Mouse (Mus musculus) embryonic facial prominence, embryonic 13.5 days (tissue): ENCODE results near the gene Taf6l. TPM values are rescaled to one million over a fixed set of nuclear protein-coding genes. Genes with fewer than 3 reads are reported as not detected.
A peak's percentile ranks its signal among the peaks of the same experiment; 100 is the strongest.

Source experiments
- ATAC-seq: fragments of 200-750 bp; cut with Nextera tagmentation; 2 replicates; pipeline ENCODE4 v1.8.0; 2017; ENCODE audit warnings: low read depth; ENCODE audit not compliant: insufficient number of reproducible peaks, insufficient read depth, low FRiP score, low TSS enrichment
- H3K27ac ChIP-seq: fragments of 300-500 bp; sonication (generic); 2 replicates; pipeline ENCODE4 v1.5.1; 2015; ENCODE audit warnings: moderate library complexity, mild to moderate bottlenecking, inconsistent platforms
- H3K27me3 ChIP-seq: fragments of 300-500 bp; sonication (generic); 2 replicates; pipeline ENCODE4 v1.6.1; 2015; ENCODE audit warnings: mild to moderate bottlenecking, inconsistent platforms
- H3K36me3 ChIP-seq: fragments of 300-500 bp; sonication (generic); 2 replicates; pipeline ENCODE4 v1.6.1; 2015; ENCODE audit warnings: mild to moderate bottlenecking, inconsistent platforms
- H3K4me1 ChIP-seq: fragments of 300-500 bp; sonication (generic); 2 replicates; pipeline ENCODE4 v1.6.1; 2015; ENCODE audit warnings: inconsistent platforms
- H3K4me2 ChIP-seq: fragments of 300-500 bp; sonication (generic); 2 replicates; pipeline ENCODE4 v1.6.1; 2015; ENCODE audit warnings: moderate library complexity, mild to moderate bottlenecking, inconsistent platforms
- H3K4me3 ChIP-seq: fragments of 300-500 bp; sonication (generic); 2 replicates; pipeline ENCODE4 v1.5.1; 2015; ENCODE audit warnings: mild to moderate bottlenecking, inconsistent platforms
- H3K9ac ChIP-seq: fragments of 300-500 bp; sonication (generic); 2 replicates; pipeline ENCODE4 v1.6.1; 2015; ENCODE audit warnings: mild to moderate bottlenecking, inconsistent platforms
- H3K9me3 ChIP-seq: fragments of 300-500 bp; sonication (generic); 2 replicates; pipeline ENCODE4 v1.6.1; 2016; ENCODE audit warnings: inconsistent platforms
- WGBS: fragments of 180-500 bp; shearing (Covaris S2); methylation state at CpG from one replicate; pipeline ENCODE4 v1.1.7; 2015; ENCODE audit warnings: mixed read lengths; 5-methylcytosine and 5-hydroxymethylcytosine counted together
- polyA plus RNA-seq: library from polyadenylated mRNA; unstranded; fragments of >200 nt; fragmentation: Nextera tagmentation; extraction: Ambion mirVana; gene quantifications from 2 replicates; pipeline ENCODE4 v1.2.1, GENCODE M21; 2015

Taf6l gene
- polyA plus RNA-seq, 1 experiment from 2014 or later = 35.6 TPM

DNA sequence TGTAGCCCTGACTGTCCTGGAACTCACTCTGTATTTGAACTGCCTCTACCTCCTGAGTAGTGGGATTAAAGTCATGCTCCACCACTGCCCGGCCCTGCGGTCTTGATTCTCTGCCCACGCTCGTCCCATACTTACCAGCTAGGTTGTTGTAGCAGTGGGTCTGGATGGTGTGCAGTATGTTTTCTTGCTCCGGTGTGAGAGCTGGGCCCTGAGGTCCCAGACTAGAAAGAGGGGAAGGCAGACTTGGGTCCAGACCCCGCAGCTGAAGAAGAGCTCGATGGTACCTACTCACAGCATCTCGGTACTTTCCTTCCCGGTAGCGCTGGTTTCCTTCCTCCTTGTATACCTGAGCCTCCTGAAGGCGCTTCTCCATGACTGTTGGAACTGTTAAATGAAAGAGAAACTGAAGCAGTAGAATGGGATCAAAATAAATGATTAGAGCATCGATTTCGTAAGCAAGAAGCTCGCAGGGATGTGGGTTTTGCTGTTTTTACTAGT is 32.1 kb upstream of the Taf6l start:
- Histone ChIP-seq H3K27ac (peak overlapping the region; percentile 100), H3K4me2 (peak overlapping the region; percentile 97), H3K36me3 (peaks cover 37% of the 10 kb centered on the region), H3K9ac (peak overlapping the region; percentile 91), H3K4me3 (peak overlapping the region; percentile 100), H3K9me3 (no peaks in the 10 kb centered on the region), H3K27me3 (no peaks in the 10 kb centered on the region), H3K4me1 (peaks cover 45% of the 10 kb centered on the region)
- 26% methylated on average over 14 of the region's 14 CpGs for WGBS
- no peak for ATAC-seq

DNA sequence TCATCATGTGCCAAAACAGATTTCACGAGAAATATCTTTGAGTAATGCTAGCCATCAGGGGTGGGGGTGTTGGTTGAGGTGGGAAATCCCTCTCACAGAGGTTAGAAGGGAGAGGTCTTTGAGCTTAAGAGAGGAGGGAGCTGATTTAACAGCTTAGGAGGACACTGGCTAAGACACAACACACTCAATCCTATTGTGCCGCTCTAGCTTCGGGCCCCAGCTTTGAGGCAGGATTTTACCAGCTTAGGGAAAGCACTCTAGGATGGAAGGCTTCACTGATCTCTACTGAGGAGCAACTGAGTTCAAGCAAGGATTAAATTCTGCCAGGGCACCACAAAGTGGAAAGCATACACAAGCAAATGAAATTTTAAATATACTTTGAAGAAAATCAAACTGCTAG is 30.8 kb upstream of the Taf6l start:
- Histone ChIP-seq H3K36me3 (peaks cover 43% of the 10 kb centered on the region), H3K9me3 (no peaks in the 10 kb centered on the region), H3K27ac (no peak overlapping the region), H3K4me1 (peaks cover 32% of the 10 kb centered on the region), H3K27me3 (no peaks in the 10 kb centered on the region), H3K4me2 (peak overlapping the region; percentile 97), H3K9ac (peak overlapping the region; percentile 62), H3K4me3 (peak overlapping the region; percentile 7; the same call in 1 of the 2 replicates)
- ATAC-seq = no peak
- 76% methylated on average over 3 of the region's 3 CpGs for WGBS

DNA sequence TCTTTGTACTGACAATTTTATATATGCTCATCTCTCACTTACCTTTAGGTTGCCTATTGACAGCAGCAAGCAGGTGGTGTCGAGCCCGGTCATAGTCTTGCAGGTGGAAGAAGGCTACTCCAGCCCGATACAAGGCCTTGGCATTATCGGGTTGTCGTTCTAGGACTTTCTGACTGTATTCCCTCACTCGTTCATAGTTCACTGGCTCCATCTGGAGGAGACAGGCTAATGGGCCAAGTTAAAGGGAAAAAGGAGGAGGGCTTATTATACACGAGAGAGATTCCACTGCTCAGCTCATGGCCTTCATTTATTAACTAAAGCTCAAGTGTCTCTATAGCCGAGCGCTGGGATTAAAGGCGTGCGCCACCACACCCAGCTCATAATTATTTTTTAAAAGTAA is 29.6 kb upstream of the Taf6l start:
- Histone ChIP-seq H3K4me2 (no peak overlapping the region), H3K4me1 (peaks cover 27% of the 10 kb centered on the region), H3K4me3 (no peak overlapping the region; the same call in 1 of the 2 replicates), H3K9ac (0 out of 2 replicates have a peak overlapping the region, but pooled peaks have one; percentile 36), H3K9me3 (no peaks in the 10 kb centered on the region), H3K27ac (no peak overlapping the region), H3K27me3 (no peaks in the 10 kb centered on the region), H3K36me3 (peaks cover 53% of the 10 kb centered on the region)
- ATAC-seq = no peak
- WGBS = 76% methylated on average over 11 of the region's 11 CpGs

DNA sequence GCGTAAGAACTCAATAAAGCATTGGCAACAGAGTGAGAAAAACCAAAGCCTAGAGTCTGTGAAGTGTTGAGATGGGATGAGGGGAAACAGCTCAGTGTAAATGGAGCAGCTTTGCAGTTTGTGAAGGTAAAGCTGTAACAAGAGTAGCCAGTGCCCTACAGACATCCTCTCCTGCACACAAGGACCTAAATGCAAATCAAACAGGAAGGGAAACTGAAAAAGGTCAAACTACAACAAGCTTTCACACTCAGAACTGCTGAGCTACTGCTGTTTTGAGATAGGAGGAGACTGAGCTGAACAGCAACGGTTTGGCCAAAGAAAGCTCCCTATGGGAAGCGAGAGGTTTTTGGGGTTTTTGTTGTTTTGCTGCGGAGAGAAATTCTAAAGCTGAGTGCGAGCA is 20.6 kb upstream of the Taf6l start:
- ATAC-seq = no peak
- no peak overlapping the region for H3K4me3 ChIP-seq
- 95% methylated on average over 5 of the region's 5 CpGs for WGBS
- H3K4me2 ChIP-seq = no peak overlapping the region
- no peaks in the 10 kb centered on the region for H3K9me3 ChIP-seq
- no peak overlapping the region for H3K27ac ChIP-seq
- peaks cover 10% of the 10 kb centered on the region for H3K4me1 ChIP-seq
- no peaks in the 10 kb centered on the region for H3K27me3 ChIP-seq
- no peak overlapping the region for H3K9ac ChIP-seq
- peaks cover 71% of the 10 kb centered on the region for H3K36me3 ChIP-seq

DNA sequence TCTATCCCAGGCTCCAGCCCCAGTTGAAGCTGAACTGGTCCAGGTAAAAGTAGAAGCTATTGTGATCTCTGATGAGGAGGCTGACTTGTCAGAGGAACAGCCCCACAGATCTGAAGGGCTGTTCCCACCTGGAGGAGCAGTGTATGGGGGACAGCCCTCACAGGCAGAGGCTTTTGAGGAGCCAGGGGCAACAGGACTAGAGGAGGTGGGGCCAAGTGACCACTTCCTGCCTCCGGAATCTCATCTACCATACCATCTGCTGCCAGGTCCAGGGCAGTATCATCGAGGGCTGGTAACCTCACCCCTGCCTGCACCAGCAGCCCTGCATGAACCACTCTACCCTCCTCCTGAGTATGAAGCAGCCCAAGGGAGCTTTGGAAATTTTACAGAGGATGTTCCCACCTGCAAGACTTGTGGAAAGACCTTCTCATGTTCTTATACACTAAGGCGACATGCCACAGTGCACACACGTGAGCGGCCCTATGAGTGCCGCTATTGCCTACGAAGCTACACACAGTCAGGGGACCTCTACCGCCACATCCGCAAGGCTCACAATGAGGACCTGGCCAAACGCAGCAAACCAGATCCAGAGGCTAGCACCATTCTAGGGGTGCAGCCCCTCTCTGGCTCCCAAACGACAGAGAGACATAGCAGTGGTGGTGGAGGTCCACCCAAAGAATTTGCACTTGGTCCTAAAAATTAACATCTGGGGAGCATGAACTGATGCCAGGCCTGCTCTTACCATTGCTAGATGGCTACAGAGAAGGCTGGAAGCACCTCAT is 17.9 kb upstream of the Taf6l start:
- ATAC-seq = no peak
- Histone ChIP-seq H3K27ac (no peak overlapping the region), H3K9me3 (no peaks in the 10 kb centered on the region), H3K4me2 (no peak overlapping the region), H3K36me3 (peaks cover 50% of the 10 kb centered on the region), H3K27me3 (no peaks in the 10 kb centered on the region), H3K4me1 (peaks cover 13% of the 10 kb centered on the region), H3K9ac (no peak overlapping the region), H3K4me3 (no peak overlapping the region)
- WGBS = 94% methylated on average over 11 of the region's 11 CpGs

DNA sequence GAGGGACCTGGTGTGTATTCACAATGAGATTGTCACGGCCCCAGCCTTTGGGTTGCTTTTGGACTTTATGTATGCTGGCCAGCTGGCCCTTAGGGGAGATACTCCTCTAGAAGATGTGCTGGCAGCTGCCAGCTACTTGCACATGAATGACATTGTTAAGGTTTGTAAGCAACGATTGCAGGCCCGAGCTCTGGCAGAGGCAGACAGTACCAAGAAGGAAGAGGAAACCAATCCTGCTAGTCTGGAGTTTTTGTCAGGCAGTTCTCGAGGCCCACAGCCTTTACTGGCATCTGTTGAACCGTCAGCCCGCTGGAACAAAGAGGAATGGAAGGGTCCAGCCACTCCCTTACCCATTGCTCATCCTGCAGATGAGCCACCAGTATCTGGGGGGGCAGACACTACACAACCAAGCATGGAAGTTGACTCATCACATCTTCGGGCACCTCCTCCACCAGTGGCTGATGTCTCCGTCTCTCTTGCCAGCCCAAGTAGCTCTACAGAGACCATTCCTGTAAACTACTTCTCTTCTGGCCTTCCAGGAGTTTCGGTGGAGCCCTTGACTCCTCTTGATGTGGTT is 17.1 kb upstream of the Taf6l start:
- Histone ChIP-seq H3K4me3 (peak overlapping the region; percentile 63), H3K4me1 (peaks cover 16% of the 10 kb centered on the region), H3K9me3 (no peaks in the 10 kb centered on the region), H3K27me3 (no peaks in the 10 kb centered on the region), H3K36me3 (peaks cover 45% of the 10 kb centered on the region), H3K9ac (peak overlapping the region; percentile 64; the same call in 1 of the 2 replicates), H3K27ac (peak overlapping the region; percentile 91), H3K4me2 (peak overlapping the region; percentile 77)
- ATAC-seq = no peak
- 89% methylated on average over 9 of the region's 9 CpGs for WGBS

DNA sequence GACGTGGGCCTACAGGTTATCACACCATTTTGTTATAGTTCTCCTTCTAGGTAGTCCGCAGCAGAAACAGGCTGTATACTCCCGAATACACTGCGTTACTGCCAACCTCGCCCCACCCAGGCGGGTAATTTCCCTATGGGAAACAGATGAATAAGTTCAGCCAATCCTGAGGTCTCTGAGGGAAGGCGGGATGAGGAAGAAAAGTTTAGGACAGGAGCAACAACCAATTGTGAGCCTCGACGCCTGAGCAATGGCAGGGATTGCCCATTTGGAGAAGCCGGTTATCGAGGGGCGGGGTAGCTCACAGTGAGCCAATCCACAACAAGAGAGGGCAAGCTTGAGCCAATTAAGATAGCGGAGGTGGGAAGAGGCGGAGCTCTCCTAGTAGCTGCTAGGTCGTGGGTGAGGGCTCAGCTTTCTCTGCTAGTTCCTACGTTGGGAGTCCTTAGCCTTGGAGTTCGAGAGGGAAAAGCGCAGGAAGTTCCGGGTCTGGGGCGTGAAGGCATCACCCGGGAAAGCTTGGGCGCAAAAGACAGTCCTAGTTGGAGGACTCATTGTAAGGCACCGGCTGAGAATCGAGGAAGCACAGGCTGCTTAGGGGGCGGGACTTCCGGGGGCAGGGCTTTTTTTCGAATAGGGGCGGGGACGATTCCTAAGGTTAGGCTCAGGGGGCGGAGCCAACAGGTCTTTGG is 16.1 kb upstream of the Taf6l start, which contains the start of gene Zbtb3:
Gene Zbtb3 (plus strand): TSS at position 426 of the 692 bp plus-strand sequence.
- Histone ChIP-seq H3K9ac (peak within 1 kb of the TSS; percentile 64), H3K4me2 (peak within 1 kb of the TSS; percentile 77), H3K4me3 (peak within 1 kb of the TSS; percentile 63), H3K9me3 (no peaks in the 10 kb centered on the region), H3K27ac (peak within 1 kb of the TSS; percentile 91), H3K4me1 (peaks cover 23% of the 10 kb centered on the region), H3K36me3 (peaks cover 35% of the 10 kb centered on the region), H3K27me3 (no peaks in the 10 kb centered on the region)
- under 1% methylated on average over 30 of the region's 30 CpGs for WGBS
- ATAC-seq = peak; percentile 98

DNA sequence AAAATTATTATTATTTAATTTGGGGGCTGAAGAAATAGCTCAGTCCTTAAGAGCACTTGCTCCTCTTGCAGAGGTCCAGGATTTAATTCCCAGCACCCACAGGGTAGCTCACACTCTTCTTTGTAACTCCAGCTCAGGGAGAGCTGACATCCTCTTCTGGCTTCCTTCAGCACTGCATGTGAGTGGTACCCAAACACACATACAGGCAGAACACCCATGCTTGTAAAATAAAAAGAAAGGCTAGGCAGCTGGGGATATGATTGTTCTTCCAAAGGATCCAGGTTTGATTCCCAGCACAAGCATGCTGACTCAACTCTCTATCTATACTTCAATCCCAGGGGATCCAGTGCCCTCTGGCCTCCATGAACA is 12.7 kb upstream of the Taf6l start:
- H3K4me2 ChIP-seq = peak overlapping the region; percentile 92
- H3K27me3 ChIP-seq = no peaks in the 10 kb centered on the region
- ATAC-seq = no peak
- no peak overlapping the region for H3K27ac ChIP-seq
- H3K9ac ChIP-seq = no peak overlapping the region
- H3K4me3 ChIP-seq = peak overlapping the region; percentile 84
- H3K9me3 ChIP-seq = no peaks in the 10 kb centered on the region
- peaks cover 25% of the 10 kb centered on the region for H3K4me1 ChIP-seq
- peaks cover 21% of the 10 kb centered on the region for H3K36me3 ChIP-seq

DNA sequence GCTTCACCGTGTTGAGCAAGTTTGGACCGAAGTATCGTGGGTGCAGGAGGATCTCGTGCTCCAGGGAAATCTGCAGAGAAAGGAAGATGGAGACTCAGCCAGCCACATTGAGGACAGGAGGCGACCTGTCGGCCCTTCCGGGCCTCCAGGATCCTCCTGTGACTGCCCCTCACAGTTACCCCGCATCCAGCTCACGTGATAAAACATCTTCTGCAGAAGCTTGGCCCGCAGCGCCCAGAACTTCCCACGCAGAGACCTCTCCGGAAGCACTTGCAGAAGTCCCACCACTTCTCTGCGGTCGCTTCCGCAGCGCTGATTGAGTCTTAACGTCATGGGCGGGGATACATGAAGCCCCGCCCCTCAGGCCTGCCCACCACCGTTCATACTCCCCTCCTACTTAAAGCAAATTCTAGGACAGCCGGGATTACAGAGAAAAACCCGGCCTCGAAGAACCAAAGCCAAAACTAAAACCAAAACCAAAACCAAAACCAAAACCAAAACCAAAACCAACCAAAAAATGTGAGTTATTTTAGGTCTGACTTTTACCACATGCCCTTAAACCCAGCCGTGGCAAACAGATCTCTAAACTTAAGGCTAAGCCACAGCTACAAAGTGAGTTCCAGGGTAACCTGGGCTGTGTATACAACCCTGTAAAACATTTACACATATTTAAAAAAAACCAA is 12.2 kb upstream of the Taf6l start, which contains the start of gene Polr2g:
Gene Polr2g (minus strand): TSS at position 314 of the 683 bp plus-strand sequence.
- Histone ChIP-seq H3K4me1 (peaks cover 25% of the 10 kb centered on the region), H3K9ac (peak within 1 kb of the TSS; percentile 86), H3K4me2 (peak within 1 kb of the TSS; percentile 92), H3K4me3 (peak within 1 kb of the TSS; percentile 84), H3K36me3 (peaks cover 24% of the 10 kb centered on the region), H3K27me3 (no peaks in the 10 kb centered on the region), H3K9me3 (no peaks in the 10 kb centered on the region), H3K27ac (peak within 1 kb of the TSS; percentile 82)
- 2% methylated on average over 25 of the region's 25 CpGs for WGBS
- peak; percentile 52; the same call in 1 of the 2 replicates for ATAC-seq

DNA sequence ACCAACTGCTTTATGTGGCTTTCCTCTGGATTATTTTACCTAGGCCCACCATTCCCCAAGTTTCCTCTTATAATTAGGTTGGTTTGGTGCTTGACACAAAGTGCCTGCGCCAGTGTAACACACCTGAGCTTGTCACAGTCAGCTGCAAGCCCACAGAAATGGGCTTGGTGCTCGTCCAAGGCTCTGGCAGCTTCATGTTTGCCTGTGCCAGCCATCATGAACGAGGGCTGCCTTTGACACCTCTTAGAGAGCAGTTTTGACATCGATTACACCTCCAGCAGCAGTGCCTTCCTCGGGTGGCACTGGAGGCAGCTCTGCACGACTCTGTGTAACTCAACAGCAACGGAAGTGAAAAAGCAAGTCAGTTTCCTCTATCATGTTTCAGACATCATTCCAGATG is 4.0 kb upstream of the Taf6l start:
- Histone ChIP-seq H3K9me3 (no peaks in the 10 kb centered on the region), H3K4me3 (no peak overlapping the region), H3K4me1 (peaks cover 5% of the 10 kb centered on the region), H3K4me2 (no peak overlapping the region), H3K36me3 (peaks cover 41% of the 10 kb centered on the region), H3K9ac (0 out of 2 replicates have a peak overlapping the region, but pooled peaks have one; percentile 2), H3K27me3 (no peaks in the 10 kb centered on the region), H3K27ac (no peak overlapping the region)
- no peak for ATAC-seq
- WGBS = 80% methylated on average over 7 of the region's 7 CpGs

DNA sequence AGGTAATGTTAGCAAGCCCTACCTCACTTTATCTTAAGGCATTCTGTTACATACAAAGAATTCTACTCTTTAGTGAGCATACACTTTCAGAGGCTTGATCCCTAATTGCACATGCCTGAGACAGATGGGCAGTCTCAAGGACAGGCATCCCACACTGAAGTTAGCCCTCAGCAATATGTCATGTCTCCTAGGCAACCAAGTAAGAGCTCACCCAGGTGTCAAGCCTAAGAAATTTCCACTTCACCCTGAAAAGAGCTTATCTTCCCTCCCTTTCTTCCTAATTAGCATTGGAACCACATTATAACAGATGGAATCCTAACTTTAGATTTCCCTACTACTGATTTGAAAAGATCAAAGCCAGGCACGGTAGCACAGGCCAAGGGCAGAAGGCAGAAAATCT is 3.0 kb upstream of the Taf6l start:
- ATAC-seq = no peak
- peaks cover 31% of the 10 kb centered on the region for H3K36me3 ChIP-seq
- H3K4me3 ChIP-seq = no peak overlapping the region
- 44% methylated on average over 1 of the region's 1 CpGs for WGBS
- H3K27me3 ChIP-seq = no peaks in the 10 kb centered on the region
- no peaks in the 10 kb centered on the region for H3K9me3 ChIP-seq
- H3K4me1 ChIP-seq = peaks cover 7% of the 10 kb centered on the region
- no peak overlapping the region for H3K27ac ChIP-seq
- H3K9ac ChIP-seq = no peak overlapping the region
- no peak overlapping the region for H3K4me2 ChIP-seq
